Mouse (Mus musculus): Measurements from ENCODE around the gene Dnajc11.
A peak's percentile ranks its signal among the peaks of the same experiment; 100 is the strongest.

Dnajc11 gene

GRCm38 (mm10) chr4:151933505-151934214 is at the start of gene Dnajc11:
Dnajc11 (plus strand) TSS chr4:151933691.
- peak; percentile 81 to 82 for DNase-seq

GRCm38 (mm10) chr4:151893241-151893640 is 40.2 kb upstream of the Dnajc11 start:
- DNase-seq, result no peak

- no peak for DNase-seq
Observed at GRCm38 (mm10) chr4:151894926-151895325, 38.6 kb upstream of the Dnajc11 start.

- no peak for DNase-seq
Observed at GRCm38 (mm10) chr4:151895624-151896023, 37.9 kb upstream of the Dnajc11 start.

GRCm38 (mm10) chr4:151897069-151897617 is 36.3 kb upstream of the Dnajc11 start:
- DNase-seq, result no peak

GRCm38 (mm10) chr4:151898600-151899245 is 34.8 kb upstream of the Dnajc11 start:
- no peak for DNase-seq

- DNase-seq, result no peak
Observed at GRCm38 (mm10) chr4:151899707-151900384, 33.6 kb upstream of the Dnajc11 start.

GRCm38 (mm10) chr4:151900735-151901134 is 32.8 kb upstream of the Dnajc11 start:
- DNase-seq, result no peak

GRCm38 (mm10) chr4:151901422-151901821 is 32.1 kb upstream of the Dnajc11 start:
- DNase-seq, result no peak

GRCm38 (mm10) chr4:151902046-151902688 is 31.3 kb upstream of the Dnajc11 start:
- DNase-seq, result no peak

- DNase-seq, result no peak
Observed at GRCm38 (mm10) chr4:151902689-151903241, 30.7 kb upstream of the Dnajc11 start.

- DNase-seq, result no peak
Observed at GRCm38 (mm10) chr4:151904098-151904497, 29.4 kb upstream of the Dnajc11 start.

GRCm38 (mm10) chr4:151905621-151906020 is 27.9 kb upstream of the Dnajc11 start:
- no peak for DNase-seq

- no peak for DNase-seq
Observed at GRCm38 (mm10) chr4:151907577-151908343, 25.7 kb upstream of the Dnajc11 start.

GRCm38 (mm10) chr4:151908809-151909208 is 24.7 kb upstream of the Dnajc11 start:
- no peak for DNase-seq

- DNase-seq, result no peak
Observed at GRCm38 (mm10) chr4:151916271-151916670, 17.2 kb upstream of the Dnajc11 start.

- no peak for DNase-seq
Observed at GRCm38 (mm10) chr4:151919135-151919840, 14.2 kb upstream of the Dnajc11 start.

GRCm38 (mm10) chr4:151919900-151920643 is 13.4 kb upstream of the Dnajc11 start:
- no peak for DNase-seq

GRCm38 (mm10) chr4:151922124-151922523 is 11.4 kb upstream of the Dnajc11 start:
- DNase-seq, result no peak
